Mouse (Mus musculus) midbrain, embryonic 11.5 days (tissue): ENCODE results near the gene Ndufs3. TPM values are rescaled to one million over a fixed set of nuclear protein-coding genes. Genes with fewer than 3 reads are reported as not detected.

ENCODE experiments used
- ATAC-seq: fragments of 200-750 bp; cut with Nextera tagmentation; 2 replicates; pipeline ENCODE4 v1.8.0; 2017; ENCODE audit warnings: moderate TSS enrichment, moderate library complexity; ENCODE audit not compliant: low FRiP score
- DNase-seq: peaks from one replicate; pipeline ENCODE4 v3.0.0; 2015; ENCODE audit warnings: low spot score; ENCODE audit errors: missing footprints
- H3K27ac ChIP-seq: fragments of 300-500 bp; sonication (generic); 2 replicates; pipeline ENCODE4 v1.5.1; 2014; ENCODE audit warnings: low read depth, low read length
- H3K27me3 ChIP-seq: fragments of 300-500 bp; sonication (generic); 2 replicates; pipeline ENCODE4 v1.6.1; 2014; ENCODE audit warnings: mild to moderate bottlenecking, low read length, moderate library complexity, mixed read lengths; ENCODE audit not compliant: control insufficient read depth, insufficient read depth
- H3K36me3 ChIP-seq: fragments of 300-500 bp; sonication (generic); 2 replicates; pipeline ENCODE4 v1.6.1; 2014; ENCODE audit warnings: mild to moderate bottlenecking, low read length, moderate library complexity, mixed read lengths; ENCODE audit not compliant: control insufficient read depth, insufficient read depth
- H3K4me1 ChIP-seq: fragments of 300-500 bp; sonication (generic); 2 replicates; pipeline ENCODE4 v1.6.1; 2014; ENCODE audit warnings: low read length; ENCODE audit not compliant: control insufficient read depth, insufficient read depth
- H3K4me2 ChIP-seq: fragments of 300-500 bp; sonication (generic); 2 replicates; pipeline ENCODE4 v1.6.1; 2014; ENCODE audit warnings: mild to moderate bottlenecking, moderate library complexity
- H3K4me3 ChIP-seq: fragments of 300-500 bp; sonication (generic); 2 replicates; pipeline ENCODE4 v1.5.1; 2014; ENCODE audit warnings: low read depth, low read length
- H3K9ac ChIP-seq: fragments of 300-500 bp; sonication (generic); 2 replicates; pipeline ENCODE4 v1.6.1; 2014; ENCODE audit warnings: low read length
- H3K9me3 ChIP-seq: fragments of 300-500 bp; sonication (generic); 2 replicates; pipeline ENCODE4 v1.6.1; 2016; ENCODE audit warnings: low read length; ENCODE audit not compliant: control insufficient read depth
- WGBS: fragments of 180-500 bp; shearing (Covaris S2); extraction: QIAGEN DNeasy Blood & Tissue Kit; methylation state at CpG from one replicate; pipeline ENCODE4 v1.1.7; 2014; 5-methylcytosine and 5-hydroxymethylcytosine counted together
- polyA plus RNA-seq: library from polyadenylated mRNA; unstranded; fragments of >200 nt; fragmentation: Nextera tagmentation; extraction: Ambion mirVana; gene quantifications from 2 replicates; pipeline ENCODE4 v1.2.1, GENCODE M21; 2014

The Ndufs3 gene
- polyA plus RNA-seq, 1 experiment from 2014 or later: 204 TPM

- ATAC-seq: no peak
- H3K4me1 ChIP-seq: no peaks in the 10 kb centered on the region
- DNase-seq: no peak
- no peak overlapping the region for H3K4me3 ChIP-seq
- no peaks in the 10 kb centered on the region for H3K9me3 ChIP-seq
- H3K9ac ChIP-seq: no peak overlapping the region
- no peaks in the 10 kb centered on the region for H3K27me3 ChIP-seq
- no peak overlapping the region for H3K4me2 ChIP-seq
- H3K36me3 ChIP-seq: no peaks in the 10 kb centered on the region
- WGBS: 66% methylated on average over 2 of the region's 2 CpGs
- H3K27ac ChIP-seq: no peak overlapping the region
These were observed 27.6 kb upstream of the Ndufs3 start for GRCm38 (mm10) chr2:90932273-90932672.

- no peaks in the 10 kb centered on the region for H3K36me3 ChIP-seq
- no peak overlapping the region for H3K4me2 ChIP-seq
- WGBS: 85% methylated on average over 8 of the region's 8 CpGs
- no peak overlapping the region for H3K9ac ChIP-seq
- H3K4me3 ChIP-seq: no peak overlapping the region
- no peaks in the 10 kb centered on the region for H3K27me3 ChIP-seq
- DNase-seq (no peak), ATAC-seq (no peak)
- H3K27ac ChIP-seq: no peak overlapping the region
- no peaks in the 10 kb centered on the region for H3K4me1 ChIP-seq
- no peaks in the 10 kb centered on the region for H3K9me3 ChIP-seq
These were observed 27.2 kb upstream of the Ndufs3 start for GRCm38 (mm10) chr2:90931829-90932228.

GRCm38 (mm10) chr2:90928566-90928965, 23.9 kb upstream of the Ndufs3 start:
- DNase-seq (no peak), ATAC-seq (no peak)
- Histone ChIP-seq H3K9ac (no peak overlapping the region), H3K4me3 (no peak overlapping the region), H3K36me3 (no peaks in the 10 kb centered on the region), H3K27me3 (no peaks in the 10 kb centered on the region), H3K4me1 (no peaks in the 10 kb centered on the region), H3K4me2 (no peak overlapping the region), H3K27ac (no peak overlapping the region), H3K9me3 (no peaks in the 10 kb centered on the region)
- WGBS: 88% methylated on average over 13 of the region's 13 CpGs

DNA sequence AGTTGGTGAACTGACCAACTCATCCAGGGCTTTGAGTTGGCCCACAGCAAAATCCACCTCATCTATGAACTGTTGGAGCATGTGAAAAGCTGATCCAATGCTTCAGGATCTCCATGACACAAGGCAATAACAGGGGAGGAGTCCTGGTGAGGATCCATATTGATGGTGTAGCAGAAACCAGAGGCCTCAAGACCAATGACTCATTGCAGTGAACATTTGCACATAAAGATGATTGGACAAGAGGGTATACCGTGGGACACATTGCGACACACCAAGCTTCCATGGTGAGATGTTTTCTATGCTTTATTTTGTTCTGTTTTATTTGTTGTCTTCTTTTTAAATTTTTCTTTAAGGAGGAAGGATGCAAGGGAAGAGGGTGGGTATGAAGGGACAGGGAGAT, 18.0 kb upstream of the Ndufs3 start:
- peaks cover 3% of the 10 kb centered on the region; the same call in 1 of the 2 replicates for H3K4me1 ChIP-seq
- no peak overlapping the region for H3K9ac ChIP-seq
- 92% methylated on average over 2 of the region's 2 CpGs for WGBS
- no peaks in the 10 kb centered on the region for H3K27me3 ChIP-seq
- H3K27ac ChIP-seq: no peak overlapping the region
- H3K9me3 ChIP-seq: no peaks in the 10 kb centered on the region
- H3K4me3 ChIP-seq: no peak overlapping the region
- H3K36me3 ChIP-seq: no peaks in the 10 kb centered on the region
- no peak overlapping the region for H3K4me2 ChIP-seq
- no peak for ATAC-seq
- no peak for DNase-seq

DNA sequence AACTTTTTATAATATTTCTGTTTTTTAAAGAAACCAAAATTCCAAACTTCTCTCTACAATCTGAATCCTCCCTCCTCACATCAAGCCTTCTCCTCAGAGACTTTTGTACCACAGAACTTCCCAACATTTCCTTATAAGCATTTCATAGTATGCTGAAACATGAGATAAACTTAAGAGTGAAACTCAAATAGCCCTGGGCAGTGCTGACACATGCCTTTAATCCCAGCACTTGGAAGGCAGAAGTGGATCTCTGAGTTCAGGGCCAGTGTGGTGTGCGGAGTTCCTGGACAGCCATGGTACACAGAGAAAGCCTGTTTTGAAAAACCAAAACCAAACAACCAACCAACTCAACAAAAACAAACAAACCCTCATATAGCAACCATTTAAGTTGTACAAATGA, 16.6 kb upstream of the Ndufs3 start:
- ATAC-seq (no peak), DNase-seq (no peak)
- Histone ChIP-seq H3K4me1 (peaks cover 8% of the 10 kb centered on the region; the same call in 1 of the 2 replicates), H3K9me3 (no peaks in the 10 kb centered on the region), H3K27ac (no peak overlapping the region), H3K36me3 (no peaks in the 10 kb centered on the region), H3K27me3 (no peaks in the 10 kb centered on the region), H3K9ac (no peak overlapping the region), H3K4me2 (no peak overlapping the region), H3K4me3 (no peak overlapping the region)
- 96% methylated on average over 1 of the region's 1 CpGs for WGBS

DNA sequence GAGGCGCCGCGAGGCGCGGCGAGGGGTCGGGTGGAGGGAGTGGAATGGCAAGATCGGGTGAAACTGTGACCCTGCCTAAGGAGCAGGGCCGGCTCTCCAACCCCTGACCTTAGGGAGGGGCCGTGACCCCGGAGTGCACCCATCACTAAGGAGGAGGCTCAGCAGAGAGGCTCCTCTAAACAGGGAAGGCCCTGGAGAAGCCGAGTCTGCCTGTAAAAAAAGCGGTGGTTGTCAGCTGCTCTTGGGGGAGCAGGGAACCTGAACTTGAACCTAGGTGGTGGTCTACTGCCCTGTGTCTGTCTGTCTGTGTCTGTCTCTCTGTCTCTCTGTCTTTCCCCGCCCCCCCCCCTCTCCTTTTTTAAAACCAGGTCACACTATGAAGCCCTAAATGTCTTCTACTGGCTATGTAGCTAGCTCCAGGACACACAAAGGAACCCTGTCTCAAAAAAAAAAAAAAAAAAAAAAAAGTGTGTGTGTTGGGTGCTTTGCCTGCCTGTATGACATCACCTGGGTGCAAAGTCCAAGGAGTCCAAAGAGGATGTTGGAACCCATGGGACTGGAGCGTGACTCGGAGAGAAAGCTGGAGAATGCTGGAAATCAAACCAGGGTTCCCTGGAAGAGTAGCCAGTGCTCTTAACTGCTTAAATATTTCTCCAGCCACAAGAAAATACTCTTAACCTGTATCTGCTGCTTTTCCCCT, 13.5 kb upstream of the Ndufs3 start:
- peaks cover 8% of the 10 kb centered on the region; the same call in 1 of the 2 replicates for H3K4me1 ChIP-seq
- no peaks in the 10 kb centered on the region for H3K27me3 ChIP-seq
- ATAC-seq (no peak; the same call in 1 of the 2 replicates), DNase-seq (peak; percentile 97)
- H3K4me3 ChIP-seq: peak overlapping the region; percentile 74
- peak overlapping the region; percentile 69; the same call in 1 of the 2 replicates for H3K27ac ChIP-seq
- peak overlapping the region; percentile 98 for H3K9ac ChIP-seq
- peak overlapping the region; percentile 72 for H3K4me2 ChIP-seq
- WGBS: 12% methylated on average over 16 of the region's 16 CpGs
- no peaks in the 10 kb centered on the region for H3K36me3 ChIP-seq
- no peaks in the 10 kb centered on the region for H3K9me3 ChIP-seq

DNA sequence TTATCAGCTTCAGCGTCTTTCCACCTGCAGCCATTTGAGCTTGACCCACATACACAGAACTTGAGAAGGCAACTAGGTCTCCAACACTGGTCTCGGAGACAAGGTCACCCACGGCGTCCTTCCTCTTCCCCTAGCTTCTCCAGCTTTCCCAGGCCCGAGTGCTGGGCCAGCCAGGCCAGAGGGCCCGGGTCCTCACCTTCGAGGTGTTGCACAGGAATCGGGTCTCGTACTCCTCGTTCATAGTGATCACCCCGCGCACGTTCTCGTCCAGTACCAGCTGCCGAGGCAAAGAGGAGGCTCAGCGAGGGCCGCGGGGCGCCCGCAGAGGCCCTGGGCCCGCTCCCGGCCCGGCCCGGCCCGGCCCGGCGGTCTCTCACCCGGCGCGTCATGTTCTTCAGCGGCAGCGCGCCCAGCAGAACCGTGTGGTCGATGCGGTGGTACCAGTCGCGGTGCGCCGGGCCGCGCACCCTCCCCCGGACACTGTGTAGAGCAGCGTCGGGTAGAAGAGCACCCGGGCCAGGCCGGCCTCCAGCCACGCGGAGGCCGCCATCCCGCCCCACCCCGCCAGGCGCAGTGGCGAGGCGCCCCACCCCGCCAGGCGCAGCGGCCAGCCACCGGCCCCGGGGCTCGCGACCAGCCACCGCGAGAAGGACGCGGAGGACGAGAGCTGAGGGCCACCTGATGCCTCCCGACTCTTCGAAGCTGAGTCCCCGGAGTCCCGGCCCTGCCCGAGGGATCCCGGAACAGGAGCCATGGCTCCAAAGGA, 12.8 kb upstream of the Ndufs3 start:
- Histone ChIP-seq H3K4me2 (peak overlapping the region; percentile 72), H3K9me3 (no peaks in the 10 kb centered on the region), H3K9ac (peak overlapping the region; percentile 98), H3K4me3 (peak overlapping the region; percentile 74), H3K27ac (peak overlapping the region; percentile 69), H3K36me3 (peaks cover 2% of the 10 kb centered on the region; the same call in 1 of the 2 replicates), H3K27me3 (no peaks in the 10 kb centered on the region), H3K4me1 (peaks cover 8% of the 10 kb centered on the region; the same call in 1 of the 2 replicates)
- DNase-seq (peak; percentile 98), ATAC-seq (peak; percentile 91)
- under 1% methylated on average over 69 of the region's 73 CpGs for WGBS

DNA sequence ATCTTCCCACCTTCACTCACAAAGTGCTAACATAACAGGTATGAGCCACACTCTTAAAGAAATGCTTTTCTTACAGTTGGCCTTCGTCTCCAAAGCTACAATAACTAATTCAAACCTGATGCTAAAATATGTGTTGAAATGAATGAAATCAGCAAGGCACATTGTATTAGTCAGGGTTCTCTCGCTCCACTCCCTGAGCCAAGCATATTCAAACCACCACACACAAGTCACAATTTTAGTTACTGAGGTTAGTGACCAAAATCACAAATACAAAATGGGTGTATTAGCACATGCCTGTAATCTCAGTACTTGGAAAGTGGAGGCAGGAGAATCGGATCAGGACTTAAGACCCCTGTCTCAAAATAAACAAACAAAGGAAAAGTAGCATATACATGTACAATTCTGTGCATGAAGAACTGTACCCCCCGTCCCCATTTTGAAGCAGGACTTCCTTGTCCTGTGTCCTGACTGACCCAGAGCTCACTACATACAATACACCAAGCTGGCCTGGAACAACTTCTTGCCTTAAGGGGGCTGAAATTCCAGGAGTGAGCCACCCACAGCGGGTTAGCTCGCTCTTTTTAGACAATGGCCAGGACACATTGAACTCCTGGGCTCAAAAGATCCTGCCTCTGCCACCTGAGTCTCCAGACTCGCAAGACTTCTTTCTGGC, 12.1 kb upstream of the Ndufs3 start:
- DNase-seq (peak; percentile 88), ATAC-seq (peak; percentile 26)
- H3K36me3 ChIP-seq: peaks cover 3% of the 10 kb centered on the region; the same call in 1 of the 2 replicates

More for the DNA sequence above, 12.1 kb upstream of the Ndufs3 start:
- Histone ChIP-seq H3K9ac (peak overlapping the region; percentile 98), H3K27me3 (no peaks in the 10 kb centered on the region), H3K4me1 (peaks cover 8% of the 10 kb centered on the region; the same call in 1 of the 2 replicates), H3K4me3 (peak overlapping the region; percentile 74), H3K27ac (peak overlapping the region; percentile 69), H3K4me2 (peak overlapping the region; percentile 72), H3K9me3 (no peaks in the 10 kb centered on the region)
- 30% methylated on average over 7 of the region's 7 CpGs for WGBS
